Mouse (Mus musculus) kidney, embryonic 14.5 days (tissue): ENCODE measurements around the gene Xpnpep1. TPM values are rescaled to one million over a fixed set of nuclear protein-coding genes. Genes with fewer than 3 reads are reported as not detected.

Experiments used
- ATAC-seq: fragments of 200-750 bp; cut with Nextera tagmentation; 2 replicates; pipeline ENCODE4 v1.8.0; 2017; ENCODE audit warnings: moderate number of reproducible peaks, mild to moderate bottlenecking, moderate TSS enrichment, moderate library complexity; ENCODE audit not compliant: low FRiP score, low TSS enrichment
- H3K27ac ChIP-seq: fragments of 300-500 bp; sonication (generic); 2 replicates; pipeline ENCODE4 v1.5.1; 2014; ENCODE audit warnings: low read depth, mild to moderate bottlenecking, low read length, moderate library complexity, mixed read lengths
- H3K27me3 ChIP-seq: fragments of 300-500 bp; sonication (generic); 2 replicates; pipeline ENCODE4 v1.6.1; 2014; ENCODE audit warnings: mild to moderate bottlenecking, low read length; ENCODE audit not compliant: control insufficient read depth, insufficient read depth
- H3K36me3 ChIP-seq: fragments of 300-500 bp; sonication (generic); 2 replicates; pipeline ENCODE4 v1.6.1; 2014; ENCODE audit warnings: low read length, mixed read lengths; ENCODE audit not compliant: control insufficient read depth, insufficient read depth
- H3K4me1 ChIP-seq: fragments of 300-500 bp; sonication (generic); 2 replicates; pipeline ENCODE4 v1.6.1; 2014; ENCODE audit warnings: low read length, mixed read lengths; ENCODE audit not compliant: control insufficient read depth, insufficient read depth
- H3K4me2 ChIP-seq: fragments of 300-500 bp; sonication (generic); replicated peaks from 2 replicates; pipeline ENCODE4 v1.6.1; 2014; ENCODE audit warnings: low read depth, mild to moderate bottlenecking, low read length
- H3K4me3 ChIP-seq: fragments of 300-500 bp; sonication (generic); 2 replicates; pipeline ENCODE4 v1.5.1; 2014; ENCODE audit warnings: mild to moderate bottlenecking, low read length
- H3K9ac ChIP-seq: fragments of 300-500 bp; sonication (generic); 2 replicates; pipeline ENCODE4 v1.6.1; 2014; ENCODE audit warnings: low read depth, mild to moderate bottlenecking, low read length, moderate library complexity
- H3K9me3 ChIP-seq: fragments of 300-500 bp; sonication (generic); 2 replicates; pipeline ENCODE4 v1.6.1; 2016; ENCODE audit warnings: low read length; ENCODE audit not compliant: control insufficient read depth
- WGBS: fragments of 180-500 bp; shearing (Covaris S2); extraction: QIAGEN DNeasy Blood & Tissue Kit; methylation state at CpG from one replicate; pipeline ENCODE4 v1.1.7; 2014; 5-methylcytosine and 5-hydroxymethylcytosine counted together
- polyA plus RNA-seq: library from polyadenylated mRNA; unstranded; fragments of >200 nt; fragmentation: Nextera tagmentation; extraction: Ambion mirVana; gene quantifications from 2 replicates; pipeline ENCODE4 v1.2.1, GENCODE M21; 2014

Xpnpep1 gene
- polyA plus RNA-seq, 1 experiment from 2014 or later: 164 TPM

DNA sequence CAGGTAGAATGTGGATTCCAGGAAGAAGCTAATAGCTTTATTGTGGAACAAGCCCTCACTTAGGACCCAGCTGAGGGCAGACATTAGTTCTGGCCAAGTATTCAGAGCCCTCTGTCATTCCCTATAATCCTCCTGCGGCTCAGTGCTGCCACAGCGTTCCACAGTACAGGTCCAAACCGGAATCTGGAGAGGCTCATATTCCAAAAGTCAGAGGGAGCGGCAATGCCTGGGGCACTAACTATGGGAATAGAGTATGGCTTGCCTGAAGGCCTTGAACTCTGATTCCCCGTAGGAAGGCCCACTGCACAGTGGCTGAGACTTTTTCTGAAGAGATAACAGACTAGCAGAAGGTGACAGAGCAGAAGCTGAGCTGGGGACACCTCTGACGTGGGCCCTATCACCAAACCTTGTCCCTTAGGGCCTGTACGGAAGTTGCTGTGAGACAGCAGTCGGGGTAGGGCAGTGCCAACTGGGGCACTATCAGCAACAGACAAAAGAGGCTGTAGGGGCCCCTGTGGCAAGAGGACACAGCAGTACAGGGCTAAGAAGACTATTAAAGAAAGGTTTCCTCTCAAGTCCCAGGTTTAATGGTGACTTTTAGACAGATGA is 18.8 kb upstream of the Xpnpep1 start:
- Histone ChIP-seq H3K4me2 (no peak overlapping the region), H3K27ac (no peak overlapping the region), H3K4me3 (no peak overlapping the region), H3K4me1 (no peaks in the 10 kb centered on the region), H3K27me3 (no peaks in the 10 kb centered on the region), H3K9me3 (no peaks in the 10 kb centered on the region), H3K9ac (no peak overlapping the region), H3K36me3 (no peaks in the 10 kb centered on the region)
- WGBS: 77% methylated on average over 8 of the region's 8 CpGs
- 0 out of 2 replicates have a peak, but pooled peaks have one; percentile 20 for ATAC-seq

DNA sequence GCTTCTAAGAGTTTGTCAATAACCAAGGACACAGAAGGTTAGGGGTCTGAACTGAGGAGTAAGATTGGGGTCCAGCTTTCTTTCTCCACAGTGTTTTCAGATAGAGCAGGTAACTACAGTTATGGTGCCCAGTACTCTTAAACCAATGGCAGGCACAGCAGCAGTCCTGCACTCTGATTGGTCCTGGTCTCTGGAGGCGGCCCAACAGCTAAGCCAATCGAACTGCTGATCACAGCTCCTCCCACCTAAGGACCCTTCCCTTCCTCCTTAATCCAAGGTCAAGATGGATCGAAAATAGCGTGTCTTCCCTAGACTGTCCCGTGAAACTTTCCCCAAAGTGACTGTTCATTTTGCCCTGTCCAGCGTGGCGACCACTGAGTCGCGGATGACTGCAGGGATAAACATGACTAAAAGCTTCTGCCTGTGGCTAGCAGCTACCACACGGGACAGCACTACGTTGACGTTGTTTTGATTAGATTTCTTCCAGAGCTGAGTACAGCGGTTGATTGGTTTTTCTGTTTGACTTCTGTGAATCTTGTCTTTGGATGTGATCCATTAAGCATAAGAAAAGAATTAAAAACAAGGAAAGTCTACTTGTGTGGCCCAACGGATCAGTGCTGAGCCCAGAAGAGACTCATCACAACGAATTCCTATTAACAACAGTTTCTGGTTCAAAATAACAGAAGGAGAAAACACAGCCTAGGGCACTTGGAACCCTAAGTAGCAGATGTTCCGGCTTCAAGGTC is 18.1 kb upstream of the Xpnpep1 start:
- ATAC-seq: peak; percentile 60
- Histone ChIP-seq H3K9me3 (no peaks in the 10 kb centered on the region), H3K27ac (no peak overlapping the region)

DNA sequence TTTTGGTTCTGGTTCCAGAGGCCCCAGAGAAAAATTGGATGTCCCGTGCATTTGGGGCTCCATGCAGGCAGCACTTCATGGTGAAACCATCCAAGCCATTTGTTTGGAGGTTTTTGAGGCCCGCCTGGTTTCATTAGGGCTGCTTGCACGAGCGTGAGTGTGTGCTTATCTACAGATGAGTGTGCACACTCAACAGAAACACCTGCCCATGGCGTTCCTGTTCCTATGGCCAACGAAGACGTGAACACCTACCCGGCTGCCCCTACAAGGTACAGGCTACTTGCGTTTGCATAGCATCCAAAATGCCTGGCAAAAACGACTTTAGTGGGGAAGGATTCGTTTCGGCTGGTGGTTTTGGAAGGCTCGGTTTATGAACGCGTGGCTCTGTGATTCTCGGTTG is 13.3 kb upstream of the Xpnpep1 start:
- Histone ChIP-seq H3K27me3 (no peaks in the 10 kb centered on the region), H3K27ac (no peak overlapping the region)
- WGBS: 91% methylated on average over 16 of the region's 16 CpGs

More for the DNA sequence above, 18.1 kb upstream of the Xpnpep1 start:
- Histone ChIP-seq H3K4me3 (no peak overlapping the region), H3K4me2 (no peak overlapping the region), H3K27me3 (no peaks in the 10 kb centered on the region), H3K36me3 (no peaks in the 10 kb centered on the region), H3K9ac (no peak overlapping the region), H3K4me1 (no peaks in the 10 kb centered on the region)
- 62% methylated on average over 16 of the region's 16 CpGs for WGBS

DNA sequence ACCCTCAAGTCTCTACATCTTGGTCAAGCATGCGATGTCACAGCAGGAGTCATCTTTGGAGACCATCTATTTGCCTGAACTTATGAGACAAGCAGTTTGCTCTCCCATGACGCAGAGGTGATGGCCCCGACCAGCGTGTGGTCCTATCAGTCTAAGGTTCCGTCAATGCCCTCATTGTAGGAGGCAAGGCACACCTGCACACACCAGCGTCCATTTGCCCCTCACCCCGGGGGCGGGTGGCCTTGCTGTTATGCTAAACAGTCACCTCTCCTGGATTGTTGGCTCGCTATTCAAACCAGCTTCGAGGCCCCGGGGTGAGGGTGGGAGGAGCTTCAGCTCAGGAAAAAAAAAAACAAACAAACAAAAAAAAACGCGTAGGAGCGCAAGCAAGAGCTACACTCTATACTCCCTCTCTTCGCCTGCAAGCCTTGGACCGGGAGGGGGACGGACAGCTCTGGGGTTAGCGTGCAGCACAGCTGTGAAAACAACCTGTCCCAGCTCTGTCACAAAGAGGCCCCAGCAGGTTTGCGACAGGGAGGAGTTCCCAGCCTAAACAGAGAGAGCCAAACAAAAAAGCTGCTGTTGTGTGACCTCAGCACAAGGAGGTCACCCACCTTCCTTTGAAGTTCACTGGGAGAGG is 12.1 kb upstream of the Xpnpep1 start:
- Histone ChIP-seq H3K9me3 (0 out of 2 replicates have a peak, but pooled peaks cover 4% of the 10 kb centered on the region), H3K36me3 (no peaks in the 10 kb centered on the region), H3K4me1 (peaks cover 7% of the 10 kb centered on the region; the same call in 1 of the 2 replicates), H3K9ac (no peak overlapping the region), H3K4me3 (no peak overlapping the region), H3K27me3 (no peaks in the 10 kb centered on the region), H3K4me2 (no peak overlapping the region; the same call in 1 of the 2 replicates), H3K27ac (no peak overlapping the region)
- 13% methylated on average over 19 of the region's 19 CpGs for WGBS
- peak; percentile 89 for ATAC-seq

More for the DNA sequence above, 13.3 kb upstream of the Xpnpep1 start:
- no peaks in the 10 kb centered on the region for H3K36me3 ChIP-seq
- no peak overlapping the region for H3K4me3 ChIP-seq
- ATAC-seq: no peak
- no peak overlapping the region for H3K4me2 ChIP-seq
- H3K9ac ChIP-seq: no peak overlapping the region
- 0 out of 2 replicates have a peak, but pooled peaks cover 4% of the 10 kb centered on the region for H3K9me3 ChIP-seq
- H3K4me1 ChIP-seq: peaks cover 7% of the 10 kb centered on the region; the same call in 1 of the 2 replicates

DNA sequence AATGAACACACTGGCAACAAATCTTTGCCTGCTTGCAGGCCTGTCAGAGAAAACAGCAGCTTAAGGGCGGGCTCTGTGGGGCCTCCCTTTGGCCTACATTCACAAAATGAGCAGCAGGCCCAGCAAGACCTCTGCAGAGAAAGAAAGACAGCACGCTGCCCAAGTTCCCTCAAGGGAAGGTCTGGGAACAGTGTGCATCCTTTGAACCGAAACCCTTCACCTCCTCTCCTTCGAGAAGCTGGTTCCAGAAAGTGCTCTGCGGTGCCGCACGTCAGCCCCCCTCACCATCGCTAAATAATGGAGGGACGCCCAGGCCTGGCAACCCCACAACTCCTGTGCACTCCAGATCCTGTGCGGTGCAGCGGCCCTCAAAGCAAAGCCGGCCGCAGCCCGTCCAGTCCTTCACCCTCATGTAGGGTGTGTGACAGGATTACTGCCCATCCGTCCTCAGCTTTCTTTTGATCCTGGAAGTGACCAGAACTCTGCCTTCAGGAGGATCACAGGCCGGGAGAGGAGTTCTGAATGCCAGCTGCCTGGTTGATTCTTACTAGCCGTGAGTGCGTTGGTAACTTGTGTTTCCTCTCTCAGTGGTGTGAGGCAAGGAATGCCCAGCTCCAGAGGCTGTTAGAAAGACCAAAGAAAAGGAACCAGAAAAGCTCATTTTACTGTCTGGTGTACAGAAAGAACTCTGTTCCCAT is 11.4 kb upstream of the Xpnpep1 start:
- 48% methylated on average over 18 of the region's 18 CpGs for WGBS
- H3K36me3 ChIP-seq: no peaks in the 10 kb centered on the region
- 0 out of 2 replicates have a peak, but pooled peaks cover 4% of the 10 kb centered on the region for H3K9me3 ChIP-seq
- H3K4me1 ChIP-seq: peaks cover 7% of the 10 kb centered on the region; the same call in 1 of the 2 replicates
- H3K4me3 ChIP-seq: no peak overlapping the region
- H3K27ac ChIP-seq: 0 out of 2 replicates have a peak overlapping the region, but pooled peaks have one; percentile 32
- H3K27me3 ChIP-seq: no peaks in the 10 kb centered on the region
- no peak overlapping the region for H3K4me2 ChIP-seq
- no peak overlapping the region for H3K9ac ChIP-seq
- peak; percentile 48; the same call in 1 of the 2 replicates for ATAC-seq

DNA sequence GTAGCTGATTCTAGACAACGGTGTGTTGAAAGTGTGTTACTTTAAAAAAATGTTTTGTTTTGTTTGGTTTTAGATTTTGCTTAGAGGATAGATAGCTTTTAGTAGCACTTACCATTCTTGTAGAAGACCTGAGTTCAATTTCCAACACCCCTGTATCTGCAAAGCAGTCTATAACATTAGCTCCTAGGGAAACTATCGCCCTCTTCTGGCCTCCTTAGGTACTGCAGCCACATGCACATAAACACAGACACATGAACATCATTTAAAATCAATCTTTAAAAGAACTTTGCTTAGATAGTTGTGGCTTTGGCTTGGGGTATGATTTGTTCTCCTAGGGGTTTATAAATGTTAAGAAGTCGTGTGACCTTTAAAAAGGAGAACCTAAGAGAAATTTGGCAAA is 10.1 kb upstream of the Xpnpep1 start:
- H3K27ac ChIP-seq: no peak overlapping the region

DNA sequence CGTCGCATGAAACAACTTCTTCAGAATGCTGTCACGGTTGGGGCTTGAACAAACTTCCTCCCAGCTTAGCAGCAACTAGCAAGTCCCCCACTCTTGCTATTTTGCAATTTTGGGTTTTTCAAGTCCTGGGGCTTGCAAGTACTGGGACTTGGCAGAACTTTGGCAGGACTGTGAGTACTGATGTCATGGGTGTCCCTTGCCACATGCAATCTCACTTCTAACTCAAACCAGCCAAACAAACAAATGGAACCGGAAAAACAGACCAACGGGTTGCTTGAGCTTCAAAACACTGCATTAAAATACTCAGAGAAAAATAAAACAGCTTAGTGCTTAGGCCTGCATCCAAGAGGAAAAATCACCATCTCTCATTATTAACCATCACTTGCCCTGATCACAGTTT is 7.2 kb upstream of the Xpnpep1 start:
- Histone ChIP-seq H3K4me1 (peaks cover 7% of the 10 kb centered on the region; the same call in 1 of the 2 replicates), H3K27ac (peak overlapping the region; percentile 8; the same call in 1 of the 2 replicates), H3K4me3 (no peak overlapping the region), H3K9me3 (0 out of 2 replicates have a peak, but pooled peaks cover 4% of the 10 kb centered on the region), H3K27me3 (no peaks in the 10 kb centered on the region), H3K4me2 (no peak overlapping the region), H3K36me3 (no peaks in the 10 kb centered on the region), H3K9ac (no peak overlapping the region)
- ATAC-seq: no peak
- 61% methylated on average over 5 of the region's 5 CpGs for WGBS

More for the DNA sequence above, 10.1 kb upstream of the Xpnpep1 start:
- Histone ChIP-seq H3K36me3 (no peaks in the 10 kb centered on the region), H3K4me2 (no peak overlapping the region), H3K9ac (no peak overlapping the region), H3K9me3 (0 out of 2 replicates have a peak, but pooled peaks cover 4% of the 10 kb centered on the region), H3K4me1 (peaks cover 7% of the 10 kb centered on the region; the same call in 1 of the 2 replicates), H3K4me3 (no peak overlapping the region), H3K27me3 (no peaks in the 10 kb centered on the region)
- WGBS: 79% methylated on average over 3 of the region's 3 CpGs
- ATAC-seq: no peak

DNA sequence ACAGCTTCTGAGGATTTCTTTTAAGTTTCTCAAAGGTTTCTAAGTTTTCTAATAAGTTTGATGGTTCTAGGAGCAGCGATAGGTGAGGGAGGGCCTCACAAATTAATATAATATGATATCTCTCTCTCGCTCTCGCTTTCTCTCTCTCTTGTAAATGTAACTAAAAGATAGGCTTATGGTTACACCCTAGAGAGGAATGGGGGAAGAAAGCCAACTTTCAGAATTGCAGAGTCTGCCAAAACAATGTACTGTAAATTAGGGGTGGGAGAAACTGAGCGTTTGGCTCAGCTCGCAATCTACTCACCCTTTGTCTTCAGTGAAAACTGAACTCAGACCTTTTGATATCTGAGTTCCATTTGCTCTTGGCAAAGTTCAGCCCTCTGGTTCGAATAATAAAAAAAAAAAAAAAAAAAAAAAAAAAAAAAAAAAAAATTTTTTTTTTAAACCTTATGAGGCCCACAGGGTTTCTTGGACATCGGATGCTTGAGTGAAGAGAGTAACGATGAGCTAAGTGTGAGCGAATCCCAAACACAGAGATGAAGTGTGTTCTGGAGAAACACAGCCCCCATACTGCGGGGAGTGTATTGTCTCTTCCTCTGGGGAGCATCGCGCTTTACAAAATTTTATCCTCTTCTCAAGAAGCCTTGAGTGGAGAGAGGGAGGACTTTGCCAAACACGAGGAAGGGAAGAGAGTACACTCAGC is 3.6 kb upstream of the Xpnpep1 start:
- ATAC-seq: no peak
- H3K9me3 ChIP-seq: no peaks in the 10 kb centered on the region
- H3K4me1 ChIP-seq: peaks cover 10% of the 10 kb centered on the region
- H3K4me2 ChIP-seq: no peak overlapping the region
- no peak overlapping the region for H3K9ac ChIP-seq
- H3K4me3 ChIP-seq: no peak overlapping the region
- H3K27me3 ChIP-seq: no peaks in the 10 kb centered on the region
- H3K36me3 ChIP-seq: no peaks in the 10 kb centered on the region
- no peak overlapping the region for H3K27ac ChIP-seq
- WGBS: 86% methylated on average over 13 of the region's 13 CpGs
